Mouse (Mus musculus) adrenal gland, postnatal 36 days (tissue): Measurements from ENCODE around the gene Smarcd3. TPM values are rescaled to one million over a fixed set of nuclear protein-coding genes. Genes with fewer than 3 reads are reported as not detected.

ENCODE experiments used
- DNase-seq, 2 experiments: peaks; one replicate each; pipeline ENCODE4 v3.0.0; 2021; ENCODE audit warnings: mixed read lengths in 1 of 2
- total RNA-seq, 2 experiments: library from RNA; stranded (reverse); gene quantifications; 2 replicates each; pipeline ENCODE4 v1.2.3; 2021

The Smarcd3 gene
- total RNA-seq, 2 experiments from 2014 or later: 16.0 to 17.4 TPM

DNA sequence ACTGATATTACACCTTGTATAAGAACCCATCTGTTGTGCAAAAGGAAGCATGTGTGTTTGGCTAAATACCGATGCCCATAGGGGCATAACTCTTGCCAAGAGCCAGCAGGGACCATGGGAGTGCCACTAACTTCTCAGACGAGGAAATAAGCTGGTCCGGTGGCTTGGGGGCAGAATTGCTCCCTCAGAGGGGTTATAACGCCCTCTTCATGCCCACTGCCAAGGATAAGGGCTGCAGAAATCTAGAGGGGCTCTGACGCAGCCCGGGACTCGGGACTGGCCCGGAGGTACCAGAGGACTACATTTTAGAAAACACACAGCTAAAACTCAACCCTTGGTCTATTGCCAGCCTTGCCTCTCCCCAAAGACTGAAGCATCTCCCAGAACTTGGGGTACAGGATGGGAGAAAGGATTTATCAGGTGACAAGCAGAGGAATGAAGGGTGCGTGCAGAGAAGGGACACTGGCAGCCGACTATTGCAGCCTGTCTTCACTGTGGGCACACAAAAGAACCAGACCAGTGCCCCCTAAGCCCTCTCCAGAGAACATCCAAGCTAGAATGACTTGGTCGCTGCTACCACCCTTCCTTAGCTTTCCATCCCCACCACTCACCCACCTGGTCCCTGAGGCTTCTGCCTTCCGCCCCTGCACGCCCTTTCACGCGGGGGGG, 26.2 kb downstream of the Smarcd3 start:
- DNase-seq: no peak

- DNase-seq: peak; percentile 79 to 86
Observed at GRCm38 (mm10) chr5:24597221-24597728, 26.9 kb downstream of the Smarcd3 start.

DNA sequence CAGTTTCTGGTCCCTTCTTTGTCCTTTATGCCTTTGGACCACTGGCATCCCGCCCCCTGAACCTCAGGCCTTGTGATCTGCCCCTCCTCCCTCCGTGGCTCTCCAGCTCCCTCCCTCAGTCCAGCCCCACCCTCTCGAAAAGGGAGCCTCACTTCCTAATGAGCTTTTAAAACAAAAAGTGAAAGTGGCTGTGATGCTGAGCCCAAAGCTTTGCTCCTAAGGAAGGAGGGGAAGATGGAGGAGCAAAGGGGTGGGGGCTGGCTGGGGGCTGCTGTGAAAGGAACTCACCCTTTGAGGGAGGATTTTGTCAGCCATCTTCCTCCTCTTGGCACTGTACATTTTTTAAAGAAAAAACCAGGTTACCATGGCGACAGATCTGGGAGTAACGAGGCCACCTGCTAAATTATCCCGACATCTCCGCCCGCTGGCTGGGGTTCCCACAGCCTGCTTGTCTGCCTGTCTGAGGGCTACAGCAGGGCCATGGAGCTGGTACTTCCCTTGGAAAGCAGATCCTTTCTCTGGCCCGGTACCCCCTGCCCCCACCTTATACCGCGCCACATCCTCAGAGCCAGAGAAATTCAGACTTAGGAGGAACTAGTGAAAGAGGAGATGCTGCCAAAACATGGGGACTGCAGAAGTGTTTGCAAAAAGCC, 27.6 kb downstream of the Smarcd3 start:
- peak in 1 of 2 experiments; percentile 41 for DNase-seq

DNA sequence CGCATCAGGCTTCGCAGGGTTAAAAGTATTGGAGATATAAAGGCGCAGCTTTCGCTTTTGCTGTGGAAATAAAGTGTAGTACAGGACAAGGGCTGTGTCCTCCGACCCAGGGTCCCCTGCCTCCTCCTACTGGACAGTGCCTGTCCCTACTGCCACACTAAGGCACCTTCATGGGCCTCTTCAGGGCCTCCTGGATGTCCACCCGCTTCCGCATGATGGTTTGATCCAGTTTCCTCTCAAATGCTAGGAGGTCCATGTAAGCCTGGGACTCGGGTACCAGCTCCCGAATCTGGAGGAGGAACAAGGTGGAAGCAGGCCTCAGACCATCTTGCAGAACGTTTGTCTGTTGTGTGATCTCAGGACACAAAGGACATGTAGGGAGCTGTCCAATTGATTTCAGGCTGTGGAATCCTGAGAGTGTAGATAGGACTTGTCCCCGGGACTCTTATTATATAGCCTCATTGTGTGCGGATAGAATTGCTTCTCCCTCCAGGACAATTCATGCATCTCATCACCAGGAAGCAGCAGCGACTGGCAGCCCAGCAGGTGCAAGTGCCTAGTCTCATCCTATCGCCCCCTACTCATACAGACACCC, 28.3 kb downstream of the Smarcd3 start:
- no peak for DNase-seq

GRCm38 (mm10) chr5:24595261-24595660, 28.9 kb downstream of the Smarcd3 start:
- no peak for DNase-seq

DNA sequence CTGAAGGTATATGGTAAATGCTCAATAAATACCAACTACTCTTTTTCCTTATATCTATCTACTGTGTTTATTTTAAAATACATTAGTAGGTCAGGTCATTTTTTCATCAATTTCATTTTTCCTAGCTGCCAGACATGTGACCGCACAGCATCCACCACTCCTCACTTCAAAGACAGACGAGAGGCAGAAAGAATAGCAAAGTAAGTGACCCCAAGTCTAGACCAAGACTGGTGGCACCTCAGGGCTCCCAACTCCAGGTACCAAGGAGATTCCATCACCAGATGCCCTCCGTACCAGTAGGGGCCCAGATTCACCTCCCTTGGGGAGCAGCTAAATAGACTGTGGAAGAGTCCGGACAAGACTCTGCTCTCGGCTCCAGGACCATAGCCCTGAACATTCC, 29.9 kb downstream of the Smarcd3 start:
- no peak for DNase-seq

- no peak for DNase-seq
Observed at GRCm38 (mm10) chr5:24593928-24594327, 30.3 kb downstream of the Smarcd3 start.

- DNase-seq: no peak
Observed at GRCm38 (mm10) chr5:24593230-24593629, 31.0 kb downstream of the Smarcd3 start.

- DNase-seq: peak; percentile 10 to 22
Observed at GRCm38 (mm10) chr5:24592471-24593160, 31.6 kb downstream of the Smarcd3 start.

GRCm38 (mm10) chr5:24591796-24592470, 32.3 kb downstream of the Smarcd3 start:
- peak; percentile 29 to 54 for DNase-seq

DNA sequence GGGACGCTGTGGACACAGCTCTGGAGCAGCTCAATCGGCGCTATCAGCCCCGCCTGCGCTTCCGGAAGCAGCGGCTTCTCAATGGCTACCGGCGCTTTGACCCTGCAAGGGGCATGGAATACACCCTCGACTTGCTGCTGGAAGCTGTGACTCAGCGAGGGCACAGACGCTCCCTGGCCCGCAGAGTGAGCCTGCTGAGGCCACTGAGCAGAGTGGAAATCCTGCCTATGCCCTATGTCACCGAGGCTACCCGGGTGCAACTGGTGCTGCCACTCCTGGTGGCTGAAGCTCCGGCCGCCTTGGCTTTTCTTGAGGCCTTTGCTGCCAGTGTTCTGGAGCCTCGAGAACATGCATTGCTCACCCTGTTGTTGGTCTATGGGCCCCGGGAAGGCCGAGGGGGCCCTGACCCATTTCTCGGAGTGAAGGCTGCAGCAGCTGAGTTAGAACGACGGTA, 32.9 kb downstream of the Smarcd3 start:
- DNase-seq: peak; percentile 78 to 83

- DNase-seq: no peak
Observed at GRCm38 (mm10) chr5:24589511-24590500, 34.4 kb downstream of the Smarcd3 start.

DNA sequence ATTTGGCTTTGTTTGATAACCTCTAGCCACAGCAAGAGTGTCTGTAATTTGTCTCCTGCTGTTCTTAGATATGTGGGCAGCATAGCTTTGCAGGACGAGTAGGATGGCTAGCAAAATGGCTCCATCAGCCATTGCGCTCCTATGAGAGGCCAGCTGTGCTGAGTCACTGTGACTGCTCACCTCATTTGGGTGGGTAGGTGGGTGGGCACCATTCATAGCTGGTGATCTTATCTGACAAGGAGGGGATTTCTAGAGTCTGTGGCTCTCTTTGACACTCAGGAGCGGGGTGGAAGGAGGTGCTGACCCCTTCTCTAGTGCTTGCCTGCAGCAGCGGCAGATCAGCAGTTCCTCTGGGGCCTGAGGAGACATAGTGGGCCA, 37.0 kb downstream of the Smarcd3 start:
- DNase-seq: peak in 1 of 2 experiments; percentile 30

DNA sequence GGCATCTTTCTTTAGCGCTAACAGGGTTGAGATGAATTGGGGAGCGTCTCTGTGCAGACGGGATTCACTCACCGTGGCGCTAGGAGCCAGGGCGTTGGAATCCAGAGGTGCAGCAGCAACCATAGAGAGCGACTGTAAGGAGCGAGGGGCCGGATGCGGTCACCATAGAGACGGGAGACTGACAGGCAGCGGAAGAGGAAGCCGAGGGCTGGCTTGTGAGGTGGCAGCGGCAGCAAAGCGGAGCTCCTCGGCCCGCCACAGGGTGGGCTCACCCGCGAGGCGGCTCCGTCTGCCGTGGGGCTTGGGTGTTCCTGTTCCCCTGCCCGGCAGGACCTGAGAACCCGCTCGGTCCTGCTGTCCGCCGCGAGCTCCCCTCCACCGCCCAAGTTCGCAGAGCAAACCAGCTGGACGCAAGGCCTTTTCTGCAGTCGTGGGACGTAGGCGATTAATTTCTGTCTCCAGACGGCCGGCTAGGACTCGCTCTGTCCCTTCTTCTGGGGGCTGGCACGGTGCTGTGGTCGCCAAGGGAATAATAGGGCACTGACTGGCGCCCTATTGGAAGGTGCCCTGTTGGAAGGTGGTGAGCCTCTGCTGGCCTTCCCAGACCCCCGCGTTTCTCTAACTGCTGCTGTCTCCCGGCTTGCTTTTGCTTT, 37.5 kb downstream of the Smarcd3 start, which contains the start of gene Chpf2:
Chpf2 (plus strand) TSS at position 195 of the 653 bp plus-strand sequence.
- DNase-seq: peak; percentile 89 to 90

- no peak for DNase-seq
Observed at GRCm38 (mm10) chr5:24586106-24586505, 38.1 kb downstream of the Smarcd3 start.

DNA sequence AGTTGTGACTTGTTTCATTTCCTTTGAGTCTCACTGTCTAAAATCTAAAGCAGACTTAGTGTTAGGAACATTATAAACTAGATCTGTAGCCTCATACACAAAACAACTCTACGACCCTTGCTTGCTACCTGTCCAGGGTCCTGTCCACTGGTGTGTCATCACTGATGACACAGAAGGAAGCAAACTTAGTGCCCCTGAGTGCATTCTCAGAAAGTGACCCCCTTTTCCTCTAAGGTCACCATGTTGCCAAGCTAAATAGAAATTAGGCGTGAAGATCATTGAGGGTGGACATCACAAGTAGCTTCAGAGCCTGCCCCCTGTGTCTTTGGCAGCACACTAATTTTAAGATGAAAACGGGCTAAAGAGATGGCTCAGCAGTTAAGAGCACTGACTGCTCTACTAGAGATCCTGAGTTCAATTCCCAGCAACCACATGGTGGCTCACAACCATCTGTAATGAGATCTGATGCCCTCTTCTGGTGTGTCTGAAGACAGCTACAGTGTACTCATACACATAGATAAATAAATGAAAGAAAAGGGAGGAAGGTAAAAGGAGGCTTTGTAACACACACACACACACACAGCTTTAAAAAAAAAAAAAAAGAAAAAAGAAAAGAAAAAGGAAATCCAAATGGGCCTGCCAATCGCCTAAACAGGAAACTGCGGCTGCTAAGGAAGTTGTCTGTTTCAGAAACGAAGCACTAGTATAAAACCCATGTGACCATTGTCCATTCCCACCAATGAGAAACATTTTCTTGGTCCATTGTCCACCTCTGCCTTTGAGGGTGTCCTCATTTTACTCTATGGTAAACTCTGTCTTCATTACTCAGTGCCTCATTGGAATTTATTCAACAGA, 45.9 kb downstream of the Smarcd3 start:
- no peak for DNase-seq

DNA sequence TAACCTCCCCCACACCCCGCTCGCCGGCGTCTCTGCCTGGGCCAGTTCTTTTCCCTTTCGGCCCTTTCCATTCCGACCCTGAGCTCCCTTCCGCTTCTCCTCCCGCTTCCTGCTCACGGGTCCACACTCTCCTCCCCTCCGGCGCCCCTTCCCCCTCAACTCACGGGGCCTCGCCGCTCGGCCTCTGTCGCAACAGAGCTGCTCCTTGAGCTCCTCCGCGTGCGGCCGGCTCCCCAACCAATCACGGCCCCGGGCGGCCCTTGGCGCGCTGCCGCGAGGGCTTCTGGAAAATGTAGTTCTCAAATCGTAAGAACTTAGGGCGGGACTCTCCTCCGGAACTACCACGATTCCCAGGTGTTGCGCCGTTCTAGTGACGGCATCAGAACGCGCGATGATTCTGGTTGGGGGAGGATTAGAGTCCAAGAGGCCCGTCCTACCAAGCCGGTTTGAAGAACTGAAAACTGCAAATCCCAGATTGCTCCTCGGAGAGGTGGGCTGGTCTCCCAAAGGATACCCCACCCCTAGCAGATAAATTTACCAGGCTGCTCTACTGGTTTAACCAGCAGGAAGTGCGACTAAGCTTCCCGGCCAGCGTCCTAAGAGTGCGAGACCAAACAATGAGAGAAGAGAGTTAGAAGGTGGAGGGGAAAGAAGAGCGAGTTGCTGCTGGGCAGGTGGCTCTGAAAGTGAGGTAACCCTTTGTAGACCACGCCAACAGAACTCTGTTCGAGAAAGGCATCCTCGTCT, 46.9 kb downstream of the Smarcd3 start, which contains the start of gene Abcf2:
Abcf2 (minus strand) TSS at position 285 of the 747 bp plus-strand sequence.
- DNase-seq: peak; percentile 100

DNA sequence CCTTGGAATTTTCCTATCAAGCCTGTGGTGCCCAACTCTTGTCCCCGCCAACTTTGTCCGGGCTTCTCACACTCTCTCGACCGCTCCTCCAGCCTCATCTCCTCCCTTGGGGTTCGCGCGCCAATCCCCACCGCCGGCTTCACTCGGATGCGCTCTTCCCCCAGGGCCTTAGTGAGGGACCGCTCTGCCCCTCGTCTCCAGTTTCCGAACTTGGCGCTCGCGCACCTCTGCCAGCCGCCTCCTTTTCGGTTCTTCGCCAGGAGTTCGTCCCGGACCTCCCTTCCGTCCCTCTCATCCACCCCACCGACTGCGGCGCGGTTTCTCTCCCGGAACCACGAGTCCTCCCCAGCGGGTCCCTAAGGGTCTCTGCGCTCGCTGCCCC, 47.4 kb downstream of the Smarcd3 start:
- DNase-seq: peak; percentile 25 to 48
